Mouse (Mus musculus): ENCODE measurements at regions not wholly inside any gene's neighbourhood (a gene's known extent, or its start where the extent isn't known, plus 50 kb on each side); places are given as distances from the start of the nearest gene placed in this dataset.

GRCm38 (mm10) chr16:30671584-30671983 is 72.1 kb downstream of the Fam43a start:
- no peak overlapping the region for H3K9ac ChIP-seq (ENCODE audit: low read depth, low read length)
- no peaks in the 10 kb centered on the region for H3K36me3 ChIP-seq (ENCODE audit: control insufficient read depth, insufficient read depth)
- H3K27me3 ChIP-seq (replicated peaks; ENCODE audit: control insufficient read depth, insufficient read depth, low read length): no peaks in the 10 kb centered on the region
- H3K27ac ChIP-seq (ENCODE audit: low read depth, low read length): no peak overlapping the region
- WGBS: 75% methylated on average over 10 of the region's 10 CpGs
- H3K4me1 ChIP-seq (replicated peaks; ENCODE audit: control insufficient read depth, insufficient read depth, low read length): no peaks in the 10 kb centered on the region
- no peak for ATAC-seq
- H3K4me3 ChIP-seq (ENCODE audit: low read depth, low read length): no peak overlapping the region
- no peak for TF ChIP-seq CTCF (IDR thresholded peaks at IDR 0.05; ENCODE audit: low read depth)
- H3K9me3 ChIP-seq (ENCODE audit: control insufficient read depth): no peaks in the 10 kb centered on the region
- H3K4me2 ChIP-seq (replicated peaks; ENCODE audit: low read depth): no peak overlapping the region

DNA sequence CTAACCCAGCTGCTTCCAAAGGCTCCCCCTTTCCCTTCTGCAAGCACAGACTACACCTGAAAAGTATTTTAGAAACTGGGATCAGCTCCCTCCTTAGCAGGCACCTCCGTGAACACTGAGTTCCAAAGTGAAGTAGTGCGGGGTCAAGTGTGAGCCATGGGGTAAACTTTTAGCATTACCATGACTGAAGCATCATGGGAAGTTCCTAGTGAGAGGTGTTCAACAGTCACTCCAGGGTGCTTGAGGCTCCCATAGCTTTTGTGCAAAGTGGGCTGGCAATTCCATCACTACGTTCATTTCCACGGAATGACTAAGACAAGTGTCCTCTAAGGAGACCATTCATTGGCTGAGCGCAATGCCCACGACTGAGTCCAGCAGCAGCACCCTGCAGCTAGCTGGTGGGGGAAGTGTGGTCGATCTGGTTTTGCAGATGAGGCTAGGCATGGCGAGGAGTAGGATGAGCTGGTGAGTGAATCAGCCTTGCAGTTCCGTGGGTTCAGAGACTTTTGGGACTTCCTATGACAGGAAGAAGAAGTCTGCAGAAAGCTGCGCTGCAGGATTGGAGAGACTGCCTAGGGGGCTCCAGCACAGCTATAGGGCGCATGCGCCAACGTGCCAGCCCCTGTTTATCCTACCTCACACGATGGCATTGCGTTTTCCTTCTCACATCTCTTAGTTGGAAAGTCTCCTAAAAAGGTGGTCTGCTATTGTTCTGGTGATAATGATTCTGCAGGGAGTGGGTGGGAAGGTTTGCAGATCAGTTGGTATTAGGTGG is 73.4 kb downstream of the Fam43a start:
- H3K9me3 ChIP-seq (ENCODE audit: control insufficient read depth): no peaks in the 10 kb centered on the region
- WGBS: 69% methylated on average over 15 of the region's 15 CpGs
- no peak for ATAC-seq
- no peak overlapping the region for H3K4me2 ChIP-seq (replicated peaks; ENCODE audit: low read depth)
- no peaks in the 10 kb centered on the region for H3K4me1 ChIP-seq (replicated peaks; ENCODE audit: control insufficient read depth, insufficient read depth, low read length)
- H3K27me3 ChIP-seq (replicated peaks; ENCODE audit: control insufficient read depth, insufficient read depth, low read length): no peaks in the 10 kb centered on the region
- no peak overlapping the region for H3K9ac ChIP-seq (ENCODE audit: low read depth, low read length)
- no peak for TF ChIP-seq CTCF (IDR thresholded peaks at IDR 0.05; ENCODE audit: low read depth)
- H3K27ac ChIP-seq (ENCODE audit: low read depth, low read length): no peak overlapping the region
- H3K36me3 ChIP-seq (ENCODE audit: control insufficient read depth, insufficient read depth): no peaks in the 10 kb centered on the region
- H3K4me3 ChIP-seq (ENCODE audit: low read depth, low read length): no peak overlapping the region

- no peaks in the 10 kb centered on the region for H3K27me3 ChIP-seq (replicated peaks; ENCODE audit: control insufficient read depth, insufficient read depth, low read length)
- H3K4me3 ChIP-seq (ENCODE audit: low read depth, low read length): no peak overlapping the region
- no peaks in the 10 kb centered on the region for H3K36me3 ChIP-seq (ENCODE audit: control insufficient read depth, insufficient read depth)
- no peak overlapping the region for H3K4me2 ChIP-seq (replicated peaks; ENCODE audit: low read depth)
- H3K4me1 ChIP-seq (replicated peaks; ENCODE audit: control insufficient read depth, insufficient read depth, low read length): no peaks in the 10 kb centered on the region
- no peaks in the 10 kb centered on the region for H3K9me3 ChIP-seq (ENCODE audit: control insufficient read depth)
- H3K9ac ChIP-seq (ENCODE audit: low read depth, low read length): no peak overlapping the region
- no peak overlapping the region for H3K27ac ChIP-seq (ENCODE audit: low read depth, low read length)
- no peak for TF ChIP-seq CTCF (IDR thresholded peaks at IDR 0.05; ENCODE audit: low read depth)
- 75% methylated on average over 15 of the region's 15 CpGs for WGBS
- no peak for ATAC-seq
Measured at GRCm38 (mm10) chr16:30673662-30674061, 74.1 kb downstream of the Fam43a start.

DNA sequence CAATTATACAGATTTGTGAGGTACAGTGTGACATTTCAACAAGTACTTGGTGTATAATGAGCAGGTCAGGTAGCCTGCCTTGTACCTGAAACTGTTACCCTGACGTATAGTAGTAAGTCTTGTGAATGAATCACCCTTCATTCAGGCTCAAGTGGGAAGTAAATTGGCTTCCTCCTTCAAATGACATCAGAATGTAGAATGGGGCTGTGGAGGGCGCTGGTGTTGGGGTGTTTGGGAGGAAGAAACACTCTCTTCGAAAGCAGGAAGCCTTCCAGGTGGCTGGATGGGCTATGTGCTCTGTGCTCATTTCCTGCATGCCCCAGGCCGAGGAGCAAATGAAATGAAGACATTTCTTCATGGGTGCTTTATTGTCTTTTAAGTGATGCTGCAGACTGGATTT is 76.3 kb downstream of the Fam43a start:
- no peak overlapping the region for H3K4me2 ChIP-seq (replicated peaks; ENCODE audit: low read depth)
- no peaks in the 10 kb centered on the region for H3K27me3 ChIP-seq (replicated peaks; ENCODE audit: control insufficient read depth, insufficient read depth, low read length)
- H3K4me3 ChIP-seq (ENCODE audit: low read depth, low read length): no peak overlapping the region
- no peak overlapping the region for H3K9ac ChIP-seq (ENCODE audit: low read depth, low read length)
- H3K9me3 ChIP-seq (ENCODE audit: control insufficient read depth): no peaks in the 10 kb centered on the region
- TF ChIP-seq CTCF (IDR thresholded peaks at IDR 0.05; ENCODE audit: low read depth): no peak
- ATAC-seq: no peak
- WGBS: 67% methylated on average over 4 of the region's 4 CpGs
- H3K4me1 ChIP-seq (replicated peaks; ENCODE audit: control insufficient read depth, insufficient read depth, low read length): no peaks in the 10 kb centered on the region
- H3K27ac ChIP-seq (ENCODE audit: low read depth, low read length): no peak overlapping the region
- H3K36me3 ChIP-seq (ENCODE audit: control insufficient read depth, insufficient read depth): no peaks in the 10 kb centered on the region

DNA sequence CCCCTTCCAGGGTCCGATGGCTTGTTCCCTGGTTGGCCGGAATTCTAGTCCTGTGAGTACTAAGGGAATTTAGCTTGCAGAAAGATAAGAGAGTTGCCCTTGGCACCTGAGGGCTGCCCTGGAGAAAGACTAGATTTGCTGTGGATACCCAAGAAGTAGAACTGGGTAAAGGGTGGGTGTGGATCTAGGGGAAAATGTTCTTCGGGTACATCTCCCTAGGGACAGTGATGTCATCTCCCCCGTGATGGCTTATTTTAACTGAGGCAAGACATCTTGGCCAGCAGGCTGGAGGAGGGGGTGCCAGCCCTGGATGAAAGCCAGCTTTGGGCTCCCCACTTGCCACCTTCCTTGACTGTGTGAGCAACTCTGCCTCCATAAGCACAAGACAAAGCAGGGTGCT is 77.5 kb downstream of the Fam43a start:
- WGBS: 81% methylated on average over 4 of the region's 4 CpGs
- TF ChIP-seq CTCF (IDR thresholded peaks at IDR 0.05; ENCODE audit: low read depth): no peak
- ATAC-seq: no peak

GRCm38 (mm10) chr16:30677896-30678707 is 78.6 kb downstream of the Fam43a start:
- no peak for ATAC-seq
- Histone ChIP-seq H3K9me3 (ENCODE audit: control insufficient read depth) (no peaks in the 10 kb centered on the region), H3K27ac (ENCODE audit: low read depth, low read length) (no peak overlapping the region), H3K36me3 (ENCODE audit: control insufficient read depth, insufficient read depth) (no peaks in the 10 kb centered on the region), H3K4me1 (replicated peaks; ENCODE audit: control insufficient read depth, insufficient read depth, low read length) (no peaks in the 10 kb centered on the region), H3K9ac (ENCODE audit: low read depth, low read length) (no peak overlapping the region), H3K4me3 (ENCODE audit: low read depth, low read length) (no peak overlapping the region), H3K27me3 (replicated peaks; ENCODE audit: control insufficient read depth, insufficient read depth, low read length) (no peaks in the 10 kb centered on the region), H3K4me2 (replicated peaks; ENCODE audit: low read depth) (no peak overlapping the region)
- no peak for TF ChIP-seq CTCF (IDR thresholded peaks at IDR 0.05; ENCODE audit: low read depth)
- WGBS: 88% methylated on average over 7 of the region's 7 CpGs

More for the DNA sequence above, 77.5 kb downstream of the Fam43a start:
- Histone ChIP-seq H3K4me2 (replicated peaks; ENCODE audit: low read depth) (no peak overlapping the region), H3K4me3 (ENCODE audit: low read depth, low read length) (no peak overlapping the region), H3K9ac (ENCODE audit: low read depth, low read length) (no peak overlapping the region), H3K27me3 (replicated peaks; ENCODE audit: control insufficient read depth, insufficient read depth, low read length) (no peaks in the 10 kb centered on the region), H3K9me3 (ENCODE audit: control insufficient read depth) (no peaks in the 10 kb centered on the region), H3K4me1 (replicated peaks; ENCODE audit: control insufficient read depth, insufficient read depth, low read length) (no peaks in the 10 kb centered on the region), H3K36me3 (ENCODE audit: control insufficient read depth, insufficient read depth) (no peaks in the 10 kb centered on the region), H3K27ac (ENCODE audit: low read depth, low read length) (no peak overlapping the region)

Data from intestine, postnatal 0 days (tissue).